Mouse (Mus musculus) gastrocnemius, postnatal 10 days (tissue): ENCODE data around the gene Fgfr2. TPM values are rescaled to one million over a fixed set of nuclear protein-coding genes. Genes with fewer than 3 reads are reported as not detected.
"Not testable (repeated sequence)": the region's sequence is repeated elsewhere in the genome, so short reads cannot be mapped to it uniquely, and the experiment has no call there.

ENCODE experiments used
- DNase-seq: peaks from one replicate; pipeline ENCODE4 v3.0.0; 2021; ENCODE audit warnings: mixed read lengths
- total RNA-seq, 2 experiments: library from RNA; stranded (reverse); gene quantifications; 2 replicates each; pipeline ENCODE4 v1.2.3; 2021

Fgfr2 gene
- total RNA-seq, 2 experiments from 2014 or later = 3.0 to 6.1 TPM

DNA sequence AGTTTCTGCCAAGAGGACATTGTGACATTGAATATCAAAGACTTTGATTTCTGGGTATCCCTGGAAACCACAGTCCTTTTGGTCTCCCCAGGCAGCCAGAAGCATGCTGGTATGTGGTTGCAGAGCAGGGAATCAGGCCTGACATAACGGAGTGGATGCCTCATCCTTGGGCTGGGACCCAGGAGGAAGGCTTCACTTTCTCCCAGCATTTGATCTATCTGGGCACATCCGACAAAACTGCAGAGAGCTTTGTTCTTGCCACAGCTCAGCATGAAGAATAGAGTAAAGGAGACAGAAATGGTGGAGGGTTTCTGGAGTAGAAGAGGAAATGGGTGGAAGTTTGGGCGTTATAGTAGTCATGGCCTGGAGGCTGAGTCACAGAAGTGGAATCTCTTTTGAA lies 1990.0 kb downstream of the Fgfr2 start:
- DNase-seq = no peak

DNA sequence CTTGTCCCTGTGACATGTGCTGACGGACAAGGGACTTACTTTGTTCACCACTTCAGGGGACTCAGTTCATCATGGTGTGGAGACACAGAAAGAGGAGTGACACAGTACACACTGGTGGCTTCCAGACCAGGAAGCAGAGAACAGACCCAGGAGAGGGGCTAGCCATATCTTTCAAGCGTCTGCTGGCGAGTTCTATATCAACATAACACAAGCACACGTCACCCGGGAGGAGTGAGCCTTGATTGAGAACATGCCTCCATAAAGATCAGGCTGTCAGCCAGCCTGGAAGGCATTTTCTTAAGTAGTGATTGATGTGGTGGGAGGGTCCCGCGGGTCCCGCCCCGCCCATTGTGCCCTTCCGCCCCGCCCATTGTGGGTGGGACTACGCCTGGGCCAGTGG lies 1993.1 kb downstream of the Fgfr2 start:
- DNase-seq = no peak

GRCm38 (mm10) chr7:131122210-131122807 lies 2000.8 kb downstream of the Fgfr2 start:
- no peak for DNase-seq

GRCm38 (mm10) chr7:131114434-131114833 lies 2008.7 kb downstream of the Fgfr2 start:
- DNase-seq = no peak

DNA sequence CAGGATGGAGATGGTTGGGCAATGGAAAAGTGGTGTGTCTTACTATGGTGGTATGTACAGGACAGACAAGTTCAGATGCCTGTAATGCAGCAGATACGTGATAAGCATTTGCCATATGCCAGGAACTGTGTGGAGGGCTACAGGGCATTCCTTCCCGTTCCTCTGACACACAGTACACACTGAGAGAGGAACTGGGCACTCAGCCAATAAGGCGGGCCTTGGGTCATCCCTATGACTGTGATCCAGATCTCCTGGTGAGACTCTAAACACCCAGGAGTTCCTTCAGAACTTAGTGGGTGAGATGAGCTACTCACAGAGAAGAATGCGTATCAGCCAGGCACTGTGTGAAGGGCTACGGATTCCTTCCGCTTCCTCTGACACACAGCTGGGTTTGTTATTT lies 2009.5 kb downstream of the Fgfr2 start:
- peak; percentile 8 for DNase-seq

DNA sequence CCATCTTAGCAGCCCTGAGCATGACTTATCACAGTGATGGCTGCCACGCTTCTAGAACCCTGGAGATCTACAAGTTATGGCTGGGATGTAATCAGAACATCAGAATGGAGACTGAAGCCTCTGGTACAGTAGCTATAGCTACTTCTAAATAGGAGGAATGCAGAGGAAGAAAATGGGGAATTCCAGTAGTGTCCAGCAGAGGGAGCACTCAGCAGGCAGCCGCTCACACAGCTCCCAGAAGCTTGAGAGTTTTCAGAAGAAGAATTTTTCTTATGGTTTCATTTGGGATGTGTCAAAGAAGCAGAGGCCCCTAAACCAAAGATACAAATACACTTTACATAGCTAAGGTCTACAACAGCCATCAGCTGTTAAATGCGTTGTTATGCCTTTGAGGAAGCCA lies 2010.7 kb downstream of the Fgfr2 start:
- DNase-seq = peak; percentile 47

GRCm38 (mm10) chr7:131082403-131082802 lies 2040.7 kb downstream of the Fgfr2 start:
- DNase-seq = not testable (repeated sequence)

- no peak for DNase-seq
Observed at GRCm38 (mm10) chr7:131075956-131076355, 2047.2 kb downstream of the Fgfr2 start.

- DNase-seq = not testable (repeated sequence)
Observed at GRCm38 (mm10) chr7:131074098-131074497, 2049.1 kb downstream of the Fgfr2 start.

DNA sequence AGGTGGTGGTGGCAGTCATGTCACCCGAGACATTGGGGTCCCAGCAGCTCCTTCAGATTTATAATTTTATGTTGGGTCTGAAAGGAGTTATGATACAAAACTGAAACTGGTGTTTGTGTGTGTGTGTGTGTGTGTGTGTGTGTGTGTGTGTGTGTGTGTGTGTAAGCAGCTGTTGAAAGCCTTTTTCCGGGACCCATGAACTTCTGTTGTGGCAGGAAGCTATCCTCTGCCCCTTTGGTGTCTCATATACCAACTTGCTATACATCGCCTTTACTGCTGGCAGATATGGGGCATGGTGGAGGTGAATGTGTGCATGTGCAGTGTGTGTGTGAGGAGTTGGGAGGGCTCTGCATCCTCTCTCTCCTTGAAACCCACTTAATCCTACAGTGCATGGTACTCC lies 2049.7 kb downstream of the Fgfr2 start:
- DNase-seq = not testable (repeated sequence)

DNA sequence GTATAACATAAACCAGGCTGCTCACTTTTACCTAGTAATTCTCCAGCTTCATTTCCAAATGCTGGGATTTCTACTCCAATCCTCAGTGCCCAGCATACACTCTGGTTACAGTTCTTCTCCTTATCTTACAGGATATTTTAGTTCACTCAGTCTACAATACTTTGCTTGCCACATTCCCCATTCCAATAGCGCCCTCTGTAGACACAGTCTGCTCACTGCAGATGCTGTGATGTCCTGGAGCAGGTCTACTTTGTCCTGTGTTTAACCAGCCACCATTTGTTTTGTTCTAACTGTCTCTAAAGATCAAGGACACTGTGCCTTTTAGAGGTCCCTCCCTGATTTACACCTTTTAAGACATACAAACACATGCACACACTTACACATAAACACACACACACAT lies 2055.0 kb downstream of the Fgfr2 start:
- DNase-seq = peak; percentile 21

- no peak for DNase-seq
Observed at GRCm38 (mm10) chr7:131062541-131062940, 2060.6 kb downstream of the Fgfr2 start.

- not testable (repeated sequence) for DNase-seq
Observed at GRCm38 (mm10) chr7:131059808-131060207, 2063.3 kb downstream of the Fgfr2 start.

DNA sequence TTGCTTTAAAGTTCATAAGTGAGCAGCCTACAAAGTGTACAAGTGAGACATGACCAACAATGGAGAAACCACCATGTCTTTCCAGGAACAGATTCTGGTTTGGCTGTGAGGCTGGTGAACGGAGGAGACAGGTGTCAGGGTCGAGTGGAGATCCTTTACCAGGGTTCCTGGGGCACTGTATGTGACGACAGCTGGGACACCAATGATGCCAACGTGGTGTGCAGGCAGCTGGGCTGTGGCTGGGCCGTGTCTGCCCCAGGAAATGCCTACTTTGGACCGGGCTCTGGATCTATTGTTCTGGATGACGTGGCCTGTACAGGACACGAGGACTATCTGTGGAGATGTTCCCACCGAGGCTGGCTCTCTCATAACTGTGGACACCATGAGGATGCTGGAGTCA lies 2065.2 kb downstream of the Fgfr2 start:
- DNase-seq = not testable (repeated sequence)

- DNase-seq = no peak
Observed at GRCm38 (mm10) chr7:131054808-131055370, 2068.3 kb downstream of the Fgfr2 start.

GRCm38 (mm10) chr7:131049829-131050228 lies 2073.3 kb downstream of the Fgfr2 start:
- not testable (repeated sequence) for DNase-seq

DNA sequence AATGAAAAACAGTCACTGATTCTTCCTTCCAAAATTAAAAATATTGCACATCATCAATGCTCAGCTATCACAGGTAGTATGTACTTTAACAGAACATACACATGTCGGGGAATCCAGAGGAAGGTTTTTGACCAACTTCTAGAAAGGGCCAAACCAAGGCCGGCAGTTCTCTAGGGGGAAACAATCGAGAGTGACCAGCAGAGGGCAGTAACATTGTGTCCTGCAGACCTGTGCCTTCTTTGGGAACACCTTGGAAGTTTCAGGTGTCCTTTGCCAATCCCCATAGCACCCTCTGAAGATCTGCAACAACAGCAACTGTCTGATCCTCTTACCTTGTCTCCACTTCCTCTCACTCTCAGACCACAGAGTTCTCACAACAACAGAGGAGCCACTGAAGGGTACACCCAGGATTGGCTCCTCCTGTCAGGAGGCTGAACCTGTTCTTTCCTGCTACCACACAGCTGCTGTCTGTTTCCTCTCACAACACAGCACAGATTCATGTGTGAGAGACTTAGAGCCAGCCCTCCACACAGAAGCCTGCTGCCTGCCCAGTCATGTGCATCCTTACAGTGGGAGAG lies 2077.8 kb downstream of the Fgfr2 start:
- not testable (repeated sequence) for DNase-seq

DNA sequence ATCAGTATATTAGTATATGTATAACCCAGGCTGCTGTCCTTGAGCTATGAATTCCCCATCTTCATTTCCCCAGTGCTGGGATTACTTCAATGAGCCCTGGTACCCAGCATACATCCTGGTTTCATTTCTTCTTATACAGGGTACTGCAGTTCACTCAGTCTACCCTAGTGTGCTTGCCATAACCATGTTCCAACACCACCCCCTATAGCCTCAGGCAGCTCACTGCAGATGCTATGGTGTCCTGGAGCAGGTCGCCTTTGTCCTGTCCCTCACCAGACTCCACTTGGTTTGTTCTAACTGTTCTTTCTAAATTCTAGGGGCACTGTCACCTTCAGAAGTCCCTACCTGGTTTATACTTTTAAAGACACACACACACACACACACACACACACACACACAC lies 2080.5 kb downstream of the Fgfr2 start:
- no peak for DNase-seq

- not testable (repeated sequence) for DNase-seq
Observed at GRCm38 (mm10) chr7:131040760-131041159, 2082.4 kb downstream of the Fgfr2 start.

DNA sequence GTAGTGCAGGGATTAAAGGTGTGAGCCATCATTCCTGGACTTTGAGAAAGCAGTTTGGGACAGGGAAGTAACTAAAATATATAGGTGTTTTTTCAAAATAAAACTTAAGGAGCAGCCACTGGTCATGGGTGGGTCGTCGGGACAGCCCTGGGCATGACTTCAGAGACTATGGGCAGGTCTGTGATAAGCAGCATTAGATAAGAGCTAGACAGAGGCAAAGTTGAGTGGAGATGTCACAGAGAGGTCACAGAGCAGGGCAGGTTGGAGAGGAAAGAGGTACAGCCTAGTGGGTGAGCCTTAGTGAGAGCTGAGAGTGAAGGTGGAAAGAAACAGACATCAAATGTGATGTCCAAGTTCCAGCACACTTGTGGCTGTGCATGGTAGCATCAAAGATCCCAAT lies 2086.1 kb downstream of the Fgfr2 start:
- no peak for DNase-seq

GRCm38 (mm10) chr7:131036396-131036795 lies 2086.8 kb downstream of the Fgfr2 start:
- no peak for DNase-seq

DNA sequence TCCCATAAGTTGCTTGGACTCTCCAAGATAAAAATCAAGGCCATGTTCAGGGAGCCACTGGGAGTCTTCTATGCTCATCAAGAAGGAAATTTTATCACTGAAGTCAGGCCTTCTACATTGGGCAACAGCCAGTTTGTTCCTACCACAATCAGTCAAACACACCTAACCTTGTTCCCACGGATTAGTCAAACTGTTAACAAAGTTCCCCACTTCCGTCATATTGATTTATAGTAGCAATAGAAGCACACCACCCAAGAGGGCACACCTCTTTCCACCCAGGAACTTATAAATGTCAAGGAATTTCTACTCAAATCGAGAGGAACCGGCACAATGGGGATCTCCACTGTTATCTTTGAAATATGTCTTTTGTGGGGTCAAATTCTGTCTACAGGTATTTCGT lies 2091.4 kb downstream of the Fgfr2 start, which contains the start of gene Dmbt1:
Dmbt1 (plus strand) TSS at position 299 of the 400 bp plus-strand sequence.
- no peak for DNase-seq

GRCm38 (mm10) chr7:131027557-131027956 lies 2095.6 kb downstream of the Fgfr2 start:
- no peak for DNase-seq

DNA sequence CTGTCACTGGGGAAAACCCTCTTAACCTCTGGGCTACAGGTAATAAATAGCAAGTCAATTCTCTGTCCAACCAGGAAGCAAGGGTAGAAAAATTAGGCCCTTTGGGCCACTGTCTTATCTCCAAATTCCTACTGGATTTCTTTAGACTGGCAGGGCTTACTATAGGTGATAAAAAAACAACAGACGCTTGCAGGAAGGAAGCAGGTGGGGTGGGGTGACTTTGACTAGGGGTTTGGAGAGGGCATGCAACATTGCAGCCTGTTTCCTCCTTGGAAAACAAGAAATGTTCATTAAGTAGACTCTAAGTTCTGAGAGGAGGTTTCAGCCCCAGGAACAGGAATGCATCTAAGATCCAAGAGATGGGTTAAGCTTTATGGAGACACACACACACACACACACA lies 2098.3 kb downstream of the Fgfr2 start:
- DNase-seq = no peak
